8 mouse cellular contexts compared by ENCODE assay signal in the genomic region with DNA sequence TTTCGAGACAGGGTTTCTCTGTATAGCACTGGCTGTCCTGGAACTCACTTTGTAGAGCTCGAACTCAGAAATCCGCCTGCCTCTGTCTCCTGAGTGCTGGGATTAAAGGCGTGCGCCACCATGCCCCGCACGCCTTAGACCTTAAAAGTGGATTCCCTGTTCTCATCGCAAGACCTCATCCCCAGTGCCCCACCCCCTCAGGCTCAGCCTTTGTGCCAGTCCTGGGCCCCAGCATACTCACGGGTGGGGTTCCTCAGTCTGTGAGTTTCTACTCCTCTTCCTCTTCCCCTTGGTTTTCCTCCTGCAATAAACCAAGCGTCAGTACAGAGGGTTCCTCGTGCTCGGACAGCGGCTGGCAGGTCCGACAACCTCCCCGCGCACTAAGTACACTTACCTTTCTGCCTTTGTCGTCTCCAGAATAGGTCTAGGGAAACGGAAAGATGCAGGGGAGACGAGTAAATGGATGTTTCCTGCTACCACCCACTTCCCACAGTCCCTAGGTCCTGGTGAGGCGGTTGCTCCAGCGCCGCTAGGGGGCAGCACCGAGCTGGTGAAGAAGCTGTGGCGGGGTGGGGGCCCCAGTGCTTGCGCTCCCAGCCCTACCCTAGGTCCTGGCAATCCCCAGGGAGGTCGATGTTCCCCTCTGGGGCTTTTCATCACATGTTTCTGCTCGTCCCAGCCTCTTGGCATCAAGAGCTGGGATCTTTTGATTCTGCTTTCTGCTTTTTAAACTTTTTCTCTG. TPM values are rescaled to one million over a fixed set of nuclear protein-coding genes. Genes with fewer than 3 reads are reported as not detected.
DNase-seq lines count a peak whose midpoint lies in the region; ATAC-seq and TF ChIP-seq lines count a peak whose summit lies in the region.

No protein-coding gene starts in this region.

- H3K4me1 ChIP-seq in hindbrain, embryonic 16.5 days (ENCODE audit: control insufficient read depth, insufficient read depth, low read depth, low read length) = peaks cover 9% of the 10 kb centered on the region; the same call in 1 of the 2 replicates

- 25% methylated on average over 27 of the region's 27 CpGs for WGBS in hindbrain, embryonic 16.5 days

- TF ChIP-seq CTCF in gastrocnemius, adult 2 months (IDR thresholded peaks at IDR 0.05) = peak; percentile 93

- peak overlapping the region; percentile 85 for H3K27ac ChIP-seq in gastrocnemius, adult 2 months
- peak overlapping the region; percentile 49 for H3K27ac ChIP-seq in hindbrain, embryonic 16.5 days (ENCODE audit: low read depth, low read length)

- H3K36me3 ChIP-seq in hindbrain, embryonic 16.5 days (ENCODE audit: control insufficient read depth, insufficient read depth, low read length) = no peaks in the 10 kb centered on the region

- peak overlapping the region; percentile 50 for H3K4me2 ChIP-seq in hindbrain, embryonic 16.5 days (ENCODE audit: low read length)

- intact Hi-C loops in gastrocnemius, adult 2 months (cut with DNase I) = loop anchor here (2.0 to 5.0 kb wide), 2 partner anchors 118 to 136 kb away; partner anchors contain the start of genes Acyp1 and Zc2hc1c

- H3K27me3 ChIP-seq in hindbrain, embryonic 16.5 days (replicated peaks; ENCODE audit: control insufficient read depth, insufficient read depth, low read length) = no peaks in the 10 kb centered on the region; the same call in 1 of the 2 replicates

- peak; percentile 87 for ATAC-seq in hindbrain, embryonic 16.5 days

- peak overlapping the region; percentile 54 for H3K4me3 ChIP-seq in gastrocnemius, adult 2 months
- peak overlapping the region; percentile 34 for H3K4me3 ChIP-seq in hindbrain, embryonic 16.5 days (ENCODE audit: low read length)

- peak; percentile 58 for DNase-seq in WW6 (ENCODE audit: low read depth, low spot score)
- peak; percentile 83 to 90 for DNase-seq in cerebellum, postnatal 36 days
- DNase-seq in gastrocnemius, adult 2 months = peak; percentile 93
- DNase-seq in layer of hippocampus, postnatal 36 days = peak; percentile 79 to 85
- peak; percentile 74 for DNase-seq in lung, postnatal 25 days (ENCODE audit: low spot score)
- DNase-seq in retina, postnatal 7 days (ENCODE audit: low read depth, low spot score) = peak; percentile 70
- peak; percentile 98 for DNase-seq in thymus, postnatal 4 days

- H3K9ac ChIP-seq in hindbrain, embryonic 16.5 days (ENCODE audit: low read depth, low read length) = peak overlapping the region; percentile 47

- H3K9me3 ChIP-seq in hindbrain, embryonic 16.5 days (ENCODE audit: control insufficient read depth, low read length) = no peaks in the 10 kb centered on the region

RNA-seq across cellular contexts. Expression of gene Pgf, which starts 8.3 kb away (rescaled TPM):
- total RNA-seq in gastrocnemius, adult 2 months (2021) = 1 to 10 TPM; 1.5 to 1.8 TPM
- polyA plus RNA-seq in hindbrain, embryonic 16.5 days (2015; fragmentation: Nextera tagmentation; extraction: Ambion mirVana) = 11.7 and 13.1 TPM in 2 replicates
- 1 to 10 TPM; 4.2 to 4.5 TPM for total RNA-seq in layer of hippocampus, postnatal 36 days (2021)

RNA-seq across cellular contexts. Expression of gene Rps6kl1, which starts 18.2 kb away (rescaled TPM):
- 1 to 10 TPM in 1 of 2 experiments, under 1 TPM in 1; 0.94 to 1.1 TPM for total RNA-seq in gastrocnemius, adult 2 months (2021)
- polyA plus RNA-seq in hindbrain, embryonic 16.5 days (2015; fragmentation: Nextera tagmentation; extraction: Ambion mirVana) = 39.0 and 39.4 TPM in 2 replicates
- total RNA-seq in layer of hippocampus, postnatal 36 days (2021) = 10 to 100 TPM; 39.9 to 40.2 TPM

RNA-seq across cellular contexts. Expression of gene Eif2b2, which starts 50.0 kb away (rescaled TPM):
- 10 to 100 TPM; 56.1 to 63.1 TPM for total RNA-seq in gastrocnemius, adult 2 months (2021)
- 80.1 and 82.3 TPM in 2 replicates for polyA plus RNA-seq in hindbrain, embryonic 16.5 days (2015; fragmentation: Nextera tagmentation; extraction: Ambion mirVana)
- 10 to 100 TPM; 52.4 to 57.6 TPM for total RNA-seq in layer of hippocampus, postnatal 36 days (2021)

RNA-seq across cellular contexts. Expression of gene Dlst, which starts 58.7 kb away (rescaled TPM):
- total RNA-seq in gastrocnemius, adult 2 months (2021) = 100 to 1,000 TPM; 247 to 365 TPM
- polyA plus RNA-seq in hindbrain, embryonic 16.5 days (2015; fragmentation: Nextera tagmentation; extraction: Ambion mirVana) = 122 and 129 TPM in 2 replicates
- 100 to 1,000 TPM; 145 to 152 TPM for total RNA-seq in layer of hippocampus, postnatal 36 days (2021)

RNA-seq across cellular contexts. Expression of gene Prox2, which starts 58.7 kb away (rescaled TPM):
- total RNA-seq in gastrocnemius, adult 2 months (2021) = 1 to 10 TPM; 1.7 to 3.0 TPM
- polyA plus RNA-seq in hindbrain, embryonic 16.5 days (2015; fragmentation: Nextera tagmentation; extraction: Ambion mirVana) = 1.2 and 1.6 TPM in 2 replicates
- total RNA-seq in layer of hippocampus, postnatal 36 days (2021) = 1 to 10 TPM; 1.7 to 2.0 TPM

Comparison
In these comparisons a context has a peak if more than half of its experiments do, and no peak if none do; other contexts are left out.
1. Peak in every context shown above with its lines: DNase-seq, ATAC-seq, H3K4me3 ChIP-seq and H3K27ac ChIP-seq.
2. RNA of gene Rps6kl1, which starts 18.2 kb away (total RNA-seq): 39.9 to 40.2 TPM in layer of hippocampus, postnatal 36 days; 0.94 to 1.1 TPM in gastrocnemius, adult 2 months; every median in the first group is over 10 times any median in the second.